Mouse (Mus musculus) cerebellum, adult 2 months (tissue): ENCODE results near the gene Mgrn1. TPM values are rescaled to one million over a fixed set of nuclear protein-coding genes. Genes with fewer than 3 reads are reported as not detected.

Experiments
- DNase-seq, 2 experiments: peaks; one replicate each; pipeline ENCODE4 v3.0.0; 2021
- H3K27ac ChIP-seq: fragments of 200-500 bp; 2 replicates; pipeline ENCODE4 v1.5.1; 2012; ENCODE audit warnings: low read length, control low read depth, inconsistent platforms; ENCODE audit not compliant: insufficient read depth
- H3K27me3 ChIP-seq: fragments of 200-500 bp; 2 replicates; pipeline ENCODE4 v1.6.1; 2012; ENCODE audit warnings: inconsistent platforms, mild to moderate bottlenecking, low read length, moderate library complexity; ENCODE audit not compliant: control insufficient read depth, insufficient read depth
- H3K4me1 ChIP-seq: fragments of 200-500 bp; 2 replicates; pipeline ENCODE4 v1.6.1; 2011; ENCODE audit warnings: low read length; ENCODE audit not compliant: control insufficient read depth, insufficient read depth
- H3K4me3 ChIP-seq: fragments of 200-500 bp; replicated peaks from 2 replicates; pipeline ENCODE3; 2011; ENCODE audit warnings: mild to moderate bottlenecking, low read depth, low read length, control low read depth; ENCODE audit not compliant: insufficient read depth
- CTCF ChIP-seq: fragments of 200-500 bp; IDR thresholded peaks from 2 replicates; pipeline ENCODE4 v1.5.1; 2011; ENCODE audit warnings: low read depth, mild to moderate bottlenecking, control low read depth, low read length, moderate library complexity, borderline replicate concordance; ENCODE audit not compliant: insufficient read depth
- POLR2A ChIP-seq: fragments of 200-500 bp; IDR thresholded peaks from 2 replicates; pipeline ENCODE4 v1.6.1; 2011; ENCODE audit warnings: low read length, control low read depth, borderline replicate concordance; ENCODE audit not compliant: insufficient read depth
- WGBS: fragments of 180-500 bp; shearing (Covaris S2); methylation state at CpG from one replicate; pipeline ENCODE4 v1.1.7; 2018; 5-methylcytosine and 5-hydroxymethylcytosine counted together
- polyA plus RNA-seq: library from polyadenylated mRNA; depleted of rRNA; stranded (reverse); fragments of >200 nt; gene quantifications from 2 replicates; pipeline ENCODE4 v1.2.3, GENCODE M21; 2012

The Mgrn1 gene
- polyA plus RNA-seq, 1 experiment, result 243 TPM

- DNase-seq, result no peak
- TF ChIP-seq CTCF (no peak), POLR2A (no peak)
- Histone ChIP-seq H3K27me3 (no peaks in the 10 kb centered on the region), H3K4me1 (no peaks in the 10 kb centered on the region), H3K4me3 (no peak overlapping the region), H3K27ac (no peak overlapping the region)
- 72% methylated on average over 4 of the region's 4 CpGs for whole genome bisulfite sequencing
Measured at GRCm38 (mm10) chr16:4947378-4947777, 61.3 kb downstream of the Mgrn1 start.

GRCm38 (mm10) chr16:4956609-4957008 lies 70.6 kb downstream of the Mgrn1 start:
- Histone ChIP-seq H3K27me3 (no peaks in the 10 kb centered on the region), H3K4me1 (peaks cover 20% of the 10 kb centered on the region), H3K4me3 (no peak overlapping the region), H3K27ac (peak overlapping the region; percentile 90; the same call in 1 of the 2 replicates)
- TF ChIP-seq CTCF (no peak), POLR2A (no peak)
- no peak for DNase-seq
- WGBS, result 38% methylated on average over 3 of the region's 3 CpGs

- no peak for TF ChIP-seq CTCF
- TF ChIP-seq POLR2A, result 0 out of 2 replicates have a peak, but pooled peaks have one; percentile 13
- DNase-seq, result peak; percentile 64 to 80
- WGBS, result 9% methylated on average over 3 of the region's 3 CpGs
- no peaks in the 10 kb centered on the region for H3K27me3 ChIP-seq
- H3K4me1 ChIP-seq, result peaks cover 20% of the 10 kb centered on the region
- H3K27ac ChIP-seq, result peak overlapping the region; percentile 90
- H3K4me3 ChIP-seq, result no peak overlapping the region
Measured at GRCm38 (mm10) chr16:4957446-4957845, 71.4 kb downstream of the Mgrn1 start.

GRCm38 (mm10) chr16:4960260-4960659 lies 74.2 kb downstream of the Mgrn1 start:
- Histone ChIP-seq H3K4me1 (peaks cover 23% of the 10 kb centered on the region), H3K4me3 (no peak overlapping the region), H3K27me3 (no peaks in the 10 kb centered on the region), H3K27ac (no peak overlapping the region)
- TF ChIP-seq POLR2A (no peak), CTCF (no peak)
- DNase-seq, result no peak
- WGBS, result 19% methylated on average over 8 of the region's 8 CpGs

- Histone ChIP-seq H3K27ac (no peak overlapping the region), H3K27me3 (no peaks in the 10 kb centered on the region), H3K4me1 (peaks cover 17% of the 10 kb centered on the region), H3K4me3 (peak overlapping the region; percentile 78)
- 33% methylated on average over 9 of the region's 9 CpGs for WGBS
- TF ChIP-seq CTCF, result no peak
- TF ChIP-seq POLR2A, result no peak
- DNase-seq, result no peak
Measured at GRCm38 (mm10) chr16:4963346-4963745, 77.3 kb downstream of the Mgrn1 start.

GRCm38 (mm10) chr16:4963797-4964709 lies 78.0 kb downstream of the Mgrn1 start, which contains the start of gene Anks3:
Gene Anks3 (minus strand): TSS chr16:4964205.
- Histone ChIP-seq H3K4me1 (peaks cover 16% of the 10 kb centered on the region), H3K27me3 (no peaks in the 10 kb centered on the region), H3K27ac (peak within 1 kb of the TSS; percentile 57), H3K4me3 (peak within 1 kb of the TSS; percentile 78)
- under 1% methylated on average over 75 of the region's 76 CpGs for WGBS
- no peak for TF ChIP-seq CTCF
- TF ChIP-seq POLR2A, result peak; percentile 69; the same call in 1 of the 2 replicates
- peak; percentile 99 for DNase-seq

GRCm38 (mm10) chr16:4964731-4965391 lies 78.8 kb downstream of the Mgrn1 start:
- Histone ChIP-seq H3K4me1 (peaks cover 14% of the 10 kb centered on the region), H3K27ac (peak overlapping the region; percentile 57), H3K27me3 (no peaks in the 10 kb centered on the region), H3K4me3 (peak overlapping the region; percentile 78)
- 6% methylated on average over 13 of the region's 13 CpGs for WGBS
- no peak for TF ChIP-seq CTCF
- no peak for TF ChIP-seq POLR2A
- DNase-seq, result no peak
